Mouse (Mus musculus): ENCODE measurements at regions not wholly inside any gene's neighbourhood (a gene's known extent, or its start where the extent isn't known, plus 50 kb on each side); places are given as distances from the start of the nearest gene placed in this dataset.
"Not testable (repeated sequence)": the region's sequence is repeated elsewhere in the genome, so short reads cannot be mapped to it uniquely, and the experiment has no call there.

GRCm38 (mm10) chr13:78904102-78904501 lies 704.5 kb upstream of the Nr2f1 start:
- DNase-seq (ENCODE audit: low spot score), result no peak

GRCm38 (mm10) chr13:78900693-78901092 lies 701.1 kb upstream of the Nr2f1 start:
- no peak for DNase-seq (ENCODE audit: low spot score)

- DNase-seq (ENCODE audit: low spot score), result no peak
These were observed 692.7 kb upstream of the Nr2f1 start for GRCm38 (mm10) chr13:78892252-78892651.

DNA sequence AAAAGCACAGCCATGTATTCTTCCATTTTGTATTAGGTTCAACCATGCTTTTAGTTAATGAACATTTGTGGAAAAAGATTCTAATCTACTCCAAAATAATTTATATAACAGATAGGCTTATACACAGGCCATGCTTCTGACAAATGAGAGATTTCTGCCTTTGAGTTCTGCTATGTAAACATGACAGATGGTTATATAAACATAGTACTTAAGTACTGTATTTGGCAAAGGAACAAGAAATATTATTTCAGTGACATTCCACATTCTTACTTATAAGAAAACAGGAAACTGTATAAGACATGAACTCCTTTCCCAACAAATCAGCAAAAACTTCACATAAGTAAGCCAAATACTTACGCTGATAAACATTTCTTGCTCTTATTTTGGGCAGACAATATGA lies 683.5 kb upstream of the Nr2f1 start:
- DNase-seq (ENCODE audit: low spot score), result no peak

GRCm38 (mm10) chr13:78872582-78872981 lies 673.0 kb upstream of the Nr2f1 start:
- DNase-seq (ENCODE audit: low spot score), result no peak

- DNase-seq (ENCODE audit: low spot score), result no peak
These were observed 672.4 kb upstream of the Nr2f1 start for GRCm38 (mm10) chr13:78871976-78872375.

DNA sequence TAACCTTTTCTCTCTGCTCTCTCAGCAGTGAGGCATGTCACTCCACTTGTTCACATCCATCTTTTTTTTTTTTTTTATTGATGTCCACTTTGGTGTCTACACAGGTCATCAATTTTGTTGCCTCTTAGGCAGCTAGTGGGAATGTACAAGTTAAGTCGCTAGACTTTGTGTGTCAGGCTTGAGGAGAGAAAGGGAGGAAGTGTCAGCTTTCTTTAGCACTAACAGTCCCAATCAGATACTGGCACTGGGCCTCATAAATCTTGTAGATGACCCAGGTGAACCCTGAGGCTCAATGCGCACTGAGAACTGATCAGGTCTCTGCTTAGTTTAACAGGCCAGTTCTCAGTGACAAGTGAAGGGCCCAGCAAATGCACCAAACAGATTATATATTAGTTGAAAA lies 671.7 kb upstream of the Nr2f1 start:
- no peak for DNase-seq (ENCODE audit: low spot score)

DNA sequence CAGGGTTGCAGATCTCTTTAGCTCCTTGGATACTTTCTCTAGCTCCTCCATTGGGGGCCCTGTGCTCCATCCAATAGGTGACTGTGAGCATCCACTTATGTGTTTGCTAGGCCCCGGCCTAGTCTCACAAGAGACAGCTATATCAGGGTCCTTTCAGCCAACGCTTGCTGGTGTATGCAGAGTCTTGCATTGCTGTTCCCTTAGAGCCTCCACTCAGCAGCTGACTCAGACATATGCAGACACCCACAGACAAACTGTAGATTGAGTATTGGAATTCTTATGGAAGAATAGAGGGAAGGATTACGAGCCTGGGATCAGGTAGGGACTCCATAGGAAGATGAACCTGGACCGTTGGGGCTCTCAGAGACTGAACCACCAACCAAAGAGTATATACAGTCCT lies 624.8 kb upstream of the Nr2f1 start:
- not testable (repeated sequence) for DNase-seq (ENCODE audit: low spot score)

DNA sequence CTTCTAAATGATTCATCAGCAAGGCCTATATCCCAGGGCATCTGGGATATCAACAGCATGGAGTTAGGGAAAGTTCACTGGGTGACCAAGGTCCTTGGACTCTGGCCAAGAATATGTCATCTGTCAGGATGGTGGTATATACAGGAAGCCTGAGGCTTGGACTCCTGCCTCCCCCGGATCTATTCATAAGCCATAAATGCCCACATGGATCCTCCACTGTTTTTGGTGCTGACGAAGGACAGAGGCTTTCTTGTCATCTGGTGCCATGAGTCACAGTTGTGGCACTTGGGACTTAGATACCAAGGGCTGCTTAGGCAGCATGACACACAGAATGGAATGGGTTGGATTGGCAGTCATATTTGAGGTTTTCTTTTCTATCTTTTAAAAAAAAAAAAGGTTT lies 610.1 kb upstream of the Nr2f1 start:
- no peak for DNase-seq (ENCODE audit: low spot score)

DNA sequence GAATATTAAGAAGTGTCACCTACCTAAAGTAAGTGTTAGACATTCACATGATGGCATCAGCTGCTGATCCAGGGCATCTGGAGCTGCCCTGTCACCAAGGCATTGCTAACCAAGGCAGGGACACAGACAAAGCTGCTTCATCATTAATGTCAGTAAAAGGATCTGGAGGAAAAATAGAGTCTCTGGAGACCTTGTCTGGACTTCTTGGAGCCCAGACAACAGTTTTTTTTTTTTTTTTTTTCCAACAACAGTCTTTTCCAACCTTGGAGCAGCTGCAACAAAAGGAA lies 603.2 kb upstream of the Nr2f1 start:
- DNase-seq (ENCODE audit: low spot score), result no peak

- DNase-seq (ENCODE audit: low spot score), result no peak
These were observed 602.7 kb upstream of the Nr2f1 start for GRCm38 (mm10) chr13:78802011-78802837.

DNA sequence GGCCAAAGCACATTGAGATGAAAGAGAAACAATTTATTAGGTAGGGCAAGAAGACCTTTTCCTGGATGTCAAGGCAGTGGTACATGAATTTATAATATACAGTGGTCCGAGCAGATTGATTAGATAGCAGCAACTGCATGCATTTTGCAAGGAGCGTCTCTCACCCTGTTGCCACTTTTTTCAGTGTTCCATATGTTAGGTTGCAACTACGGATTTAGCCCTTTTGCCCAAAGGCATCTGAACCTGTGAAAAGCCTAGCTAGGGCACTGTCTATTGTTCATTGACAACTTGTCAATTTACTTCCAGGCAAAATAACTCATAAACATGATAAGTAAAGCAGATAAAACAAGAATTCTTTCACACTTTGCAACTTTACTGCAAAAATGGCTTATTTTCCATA lies 600.1 kb upstream of the Nr2f1 start:
- DNase-seq (ENCODE audit: low spot score), result no peak

DNA sequence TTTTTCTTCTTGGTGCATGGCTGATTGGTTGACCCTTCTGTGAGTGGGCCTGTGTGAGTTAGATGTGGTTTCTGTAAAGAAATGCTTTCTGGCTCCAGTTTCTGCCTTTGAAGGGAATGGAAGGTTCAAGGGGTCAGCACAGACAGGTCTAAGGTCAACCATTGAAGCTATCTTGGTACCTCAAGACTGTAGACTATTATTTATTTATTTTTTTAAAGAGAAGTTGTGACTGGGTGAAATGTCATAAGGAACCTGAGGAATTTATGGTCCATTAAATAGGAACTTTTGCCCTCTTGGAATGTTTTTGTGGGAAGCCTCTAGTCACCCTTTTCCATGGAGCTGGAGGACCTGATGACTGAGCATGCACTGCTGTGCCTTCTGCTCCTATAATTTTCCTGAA lies 595.7 kb upstream of the Nr2f1 start:
- no peak for DNase-seq (ENCODE audit: low spot score)

GRCm38 (mm10) chr13:78784285-78784684 lies 584.7 kb upstream of the Nr2f1 start:
- DNase-seq (ENCODE audit: low spot score), result no peak

- no peak for DNase-seq (ENCODE audit: low spot score)
These were observed 584.2 kb upstream of the Nr2f1 start for GRCm38 (mm10) chr13:78783591-78784240.
